Mouse (Mus musculus): ENCODE measurements at regions not wholly inside any gene's neighbourhood (a gene's known extent, or its start where the extent isn't known, plus 50 kb on each side); places are given as distances from the start of the nearest gene placed in this dataset.
"Not testable (repeated sequence)": the region's sequence is repeated elsewhere in the genome, so short reads cannot be mapped to it uniquely, and the experiment has no call there.

GRCm38 (mm10) chr4:84176457-84176856 lies 498.6 kb downstream of the Bnc2 start:
- DNase-seq, result not testable (repeated sequence)

GRCm38 (mm10) chr4:84177827-84178226 lies 497.2 kb downstream of the Bnc2 start:
- no peak for DNase-seq

- no peak for DNase-seq
Measured at GRCm38 (mm10) chr4:84184436-84184835, 490.6 kb downstream of the Bnc2 start.

- DNase-seq, result no peak
Measured at GRCm38 (mm10) chr4:84184844-84185243, 490.2 kb downstream of the Bnc2 start.

GRCm38 (mm10) chr4:84189315-84189714 lies 485.8 kb downstream of the Bnc2 start:
- DNase-seq, result no peak

GRCm38 (mm10) chr4:84191303-84191702 lies 483.8 kb downstream of the Bnc2 start:
- no peak for DNase-seq

- no peak for DNase-seq
Measured at GRCm38 (mm10) chr4:84192301-84192700, 482.8 kb downstream of the Bnc2 start.

GRCm38 (mm10) chr4:84196732-84197131 lies 478.3 kb downstream of the Bnc2 start:
- DNase-seq, result no peak

- no peak for DNase-seq
Measured at GRCm38 (mm10) chr4:84198176-84198575, 476.9 kb downstream of the Bnc2 start.

- no peak for DNase-seq
Measured at GRCm38 (mm10) chr4:84199181-84199656, 475.9 kb downstream of the Bnc2 start.

GRCm38 (mm10) chr4:84201001-84201400 lies 474.1 kb downstream of the Bnc2 start:
- no peak for DNase-seq

- no peak for DNase-seq
Measured at GRCm38 (mm10) chr4:84202231-84202630, 472.8 kb downstream of the Bnc2 start.

- no peak for DNase-seq
Measured at GRCm38 (mm10) chr4:84203680-84204079, 471.4 kb downstream of the Bnc2 start.

GRCm38 (mm10) chr4:84204777-84205176 lies 470.3 kb downstream of the Bnc2 start:
- DNase-seq, result no peak

- no peak for DNase-seq
Measured at GRCm38 (mm10) chr4:84208175-84208574, 466.9 kb downstream of the Bnc2 start.

- no peak for DNase-seq
Measured at GRCm38 (mm10) chr4:84209538-84209937, 465.5 kb downstream of the Bnc2 start.

GRCm38 (mm10) chr4:84211311-84211875 lies 463.7 kb downstream of the Bnc2 start:
- no peak for DNase-seq

- no peak for DNase-seq
Measured at GRCm38 (mm10) chr4:84212004-84212403, 463.1 kb downstream of the Bnc2 start.

GRCm38 (mm10) chr4:84214523-84214922 lies 460.6 kb downstream of the Bnc2 start:
- no peak for DNase-seq

- DNase-seq, result no peak
Measured at GRCm38 (mm10) chr4:84218961-84219360, 456.1 kb downstream of the Bnc2 start.

GRCm38 (mm10) chr4:84222057-84222717 lies 452.9 kb downstream of the Bnc2 start:
- no peak for DNase-seq

- DNase-seq, result no peak
Measured at GRCm38 (mm10) chr4:84222805-84223335, 452.2 kb downstream of the Bnc2 start.

GRCm38 (mm10) chr4:84224556-84224955 lies 450.5 kb downstream of the Bnc2 start:
- DNase-seq, result no peak
